Mouse (Mus musculus) hindbrain, embryonic 16.5 days (tissue): Measurements from ENCODE around the gene Srebf1. TPM values are rescaled to one million over a fixed set of nuclear protein-coding genes. Genes with fewer than 3 reads are reported as not detected.

Experiments
- ATAC-seq: fragments of 200-750 bp; cut with Nextera tagmentation; 2 replicates; pipeline ENCODE4 v1.8.0; 2017; ENCODE audit warnings: moderate TSS enrichment, moderate library complexity
- H3K27ac ChIP-seq: fragments of 300-500 bp; sonication (generic); 2 replicates; pipeline ENCODE4 v1.5.1; 2014; ENCODE audit warnings: low read depth, mild to moderate bottlenecking, control low read depth, low read length, moderate library complexity
- H3K27me3 ChIP-seq: fragments of 300-500 bp; sonication (generic); replicated peaks from 2 replicates; pipeline ENCODE4 v1.6.1; 2014; ENCODE audit warnings: low read length; ENCODE audit not compliant: control insufficient read depth, insufficient read depth
- H3K36me3 ChIP-seq: fragments of 300-500 bp; sonication (generic); 2 replicates; pipeline ENCODE4 v1.6.1; 2014; ENCODE audit warnings: mild to moderate bottlenecking, low read length, moderate library complexity, mixed read lengths; ENCODE audit not compliant: control insufficient read depth, insufficient read depth
- H3K4me1 ChIP-seq: fragments of 300-500 bp; sonication (generic); 2 replicates; pipeline ENCODE4 v1.6.1; 2014; ENCODE audit warnings: low read depth, low read length; ENCODE audit not compliant: control insufficient read depth, insufficient read depth
- H3K4me2 ChIP-seq: fragments of 300-500 bp; sonication (generic); 2 replicates; pipeline ENCODE4 v1.6.1; 2014; ENCODE audit warnings: mild to moderate bottlenecking, low read length, control low read depth, moderate library complexity
- H3K4me3 ChIP-seq: fragments of 300-500 bp; sonication (generic); 2 replicates; pipeline ENCODE4 v1.5.1; 2014; ENCODE audit warnings: mild to moderate bottlenecking, low read length, control low read depth, moderate library complexity
- H3K9ac ChIP-seq: fragments of 300-500 bp; sonication (generic); 2 replicates; pipeline ENCODE4 v1.6.1; 2014; ENCODE audit warnings: low read depth, mild to moderate bottlenecking, control low read depth, low read length, moderate library complexity
- H3K9me3 ChIP-seq: fragments of 300-500 bp; sonication (generic); 2 replicates; pipeline ENCODE4 v1.6.1; 2014; ENCODE audit warnings: mild to moderate bottlenecking, low read length, moderate library complexity; ENCODE audit not compliant: control insufficient read depth
- WGBS: fragments of 180-500 bp; shearing (Covaris S2); extraction: QIAGEN DNeasy Blood & Tissue Kit; methylation state at CpG from one replicate; pipeline ENCODE4 v1.1.7; 2014; 5-methylcytosine and 5-hydroxymethylcytosine counted together
- polyA plus RNA-seq: library from polyadenylated mRNA; unstranded; fragments of >200 nt; fragmentation: Nextera tagmentation; extraction: Ambion mirVana; gene quantifications from 2 replicates; pipeline ENCODE4 v1.2.1, GENCODE M21; 2015

Srebf1 gene
- polyA plus RNA-seq, 1 experiment from 2014 or later = 42.5 TPM

- Histone ChIP-seq H3K36me3 (no peaks in the 10 kb centered on the region), H3K9ac (no peak overlapping the region), H3K27me3 (no peaks in the 10 kb centered on the region), H3K4me1 (peaks cover 49% of the 10 kb centered on the region), H3K27ac (no peak overlapping the region), H3K4me2 (no peak overlapping the region), H3K9me3 (no peaks in the 10 kb centered on the region), H3K4me3 (no peak overlapping the region)
- peak; percentile 19; the same call in 1 of the 2 replicates for ATAC-seq
- 36% methylated on average over 5 of the region's 5 CpGs for WGBS
Measured at GRCm38 (mm10) chr11:60165076-60165475, 57.3 kb downstream of the Srebf1 start.

- Histone ChIP-seq H3K4me2 (no peak overlapping the region), H3K4me3 (no peak overlapping the region), H3K27me3 (no peaks in the 10 kb centered on the region), H3K9me3 (no peaks in the 10 kb centered on the region), H3K36me3 (no peaks in the 10 kb centered on the region), H3K27ac (no peak overlapping the region), H3K9ac (no peak overlapping the region), H3K4me1 (peaks cover 54% of the 10 kb centered on the region)
- 65% methylated on average over 6 of the region's 6 CpGs for WGBS
- ATAC-seq = no peak
Measured at GRCm38 (mm10) chr11:60164450-60164849, 57.9 kb downstream of the Srebf1 start.

- H3K9me3 ChIP-seq = no peaks in the 10 kb centered on the region
- H3K4me2 ChIP-seq = no peak overlapping the region
- H3K27ac ChIP-seq = no peak overlapping the region
- H3K9ac ChIP-seq = no peak overlapping the region
- H3K36me3 ChIP-seq = no peaks in the 10 kb centered on the region
- WGBS = 94% methylated on average over 4 of the region's 4 CpGs
- ATAC-seq = no peak
- H3K4me1 ChIP-seq = peaks cover 45% of the 10 kb centered on the region
- no peaks in the 10 kb centered on the region for H3K27me3 ChIP-seq
- no peak overlapping the region for H3K4me3 ChIP-seq
Measured at GRCm38 (mm10) chr11:60163362-60163761, 59.0 kb downstream of the Srebf1 start.

- 85% methylated on average over 1 of the region's 1 CpGs for WGBS
- Histone ChIP-seq H3K27me3 (no peaks in the 10 kb centered on the region), H3K4me2 (no peak overlapping the region), H3K4me3 (no peak overlapping the region), H3K4me1 (peaks cover 37% of the 10 kb centered on the region), H3K9ac (no peak overlapping the region), H3K27ac (no peak overlapping the region), H3K36me3 (no peaks in the 10 kb centered on the region), H3K9me3 (no peaks in the 10 kb centered on the region)
- no peak for ATAC-seq
Measured at GRCm38 (mm10) chr11:60162547-60162946, 59.8 kb downstream of the Srebf1 start.

GRCm38 (mm10) chr11:60161146-60161874 lies 61.1 kb downstream of the Srebf1 start:
- no peak for ATAC-seq
- Histone ChIP-seq H3K4me2 (no peak overlapping the region), H3K36me3 (no peaks in the 10 kb centered on the region), H3K4me3 (no peak overlapping the region), H3K9me3 (no peaks in the 10 kb centered on the region), H3K27ac (peak overlapping the region; percentile 60), H3K4me1 (peaks cover 37% of the 10 kb centered on the region), H3K9ac (no peak overlapping the region), H3K27me3 (no peaks in the 10 kb centered on the region)
- 34% methylated on average over 9 of the region's 9 CpGs for WGBS

- Histone ChIP-seq H3K9ac (no peak overlapping the region), H3K9me3 (no peaks in the 10 kb centered on the region), H3K36me3 (no peaks in the 10 kb centered on the region), H3K27me3 (no peaks in the 10 kb centered on the region), H3K4me3 (no peak overlapping the region), H3K27ac (no peak overlapping the region), H3K4me1 (peaks cover 32% of the 10 kb centered on the region), H3K4me2 (no peak overlapping the region)
- 69% methylated on average over 3 of the region's 3 CpGs for WGBS
- ATAC-seq = no peak
Measured at GRCm38 (mm10) chr11:60160454-60161114, 61.8 kb downstream of the Srebf1 start.

- Histone ChIP-seq H3K27me3 (no peaks in the 10 kb centered on the region), H3K36me3 (no peaks in the 10 kb centered on the region), H3K4me3 (no peak overlapping the region), H3K9me3 (no peaks in the 10 kb centered on the region), H3K27ac (no peak overlapping the region), H3K4me2 (no peak overlapping the region), H3K9ac (no peak overlapping the region), H3K4me1 (peaks cover 37% of the 10 kb centered on the region)
- WGBS = 93% methylated on average over 5 of the region's 5 CpGs
- ATAC-seq = no peak
Measured at GRCm38 (mm10) chr11:60159955-60160354, 62.4 kb downstream of the Srebf1 start.

GRCm38 (mm10) chr11:60158271-60158670 lies 64.1 kb downstream of the Srebf1 start:
- Histone ChIP-seq H3K4me2 (no peak overlapping the region), H3K9ac (no peak overlapping the region), H3K9me3 (no peaks in the 10 kb centered on the region), H3K4me3 (no peak overlapping the region), H3K4me1 (peaks cover 35% of the 10 kb centered on the region), H3K27ac (no peak overlapping the region), H3K27me3 (no peaks in the 10 kb centered on the region), H3K36me3 (no peaks in the 10 kb centered on the region)
- 83% methylated on average over 4 of the region's 4 CpGs for WGBS
- ATAC-seq = no peak

GRCm38 (mm10) chr11:60155690-60156089 lies 66.7 kb downstream of the Srebf1 start:
- Histone ChIP-seq H3K9ac (no peak overlapping the region), H3K4me2 (no peak overlapping the region), H3K9me3 (no peaks in the 10 kb centered on the region), H3K36me3 (no peaks in the 10 kb centered on the region), H3K27ac (peak overlapping the region; percentile 62), H3K27me3 (no peaks in the 10 kb centered on the region), H3K4me3 (no peak overlapping the region), H3K4me1 (peaks cover 20% of the 10 kb centered on the region)
- WGBS = 52% methylated on average over 5 of the region's 5 CpGs
- ATAC-seq = no peak
